8 mouse cellular contexts compared by ENCODE assay signal in genomic region chr4:143027292-143027691, GRCm38 (mm10).
DNase-seq lines count a peak whose midpoint lies in the region; ATAC-seq lines count a peak whose summit lies in the region.

No protein-coding gene starts in this region.

- ATAC-seq in CD4-positive, CD25-positive, alpha-beta regulatory T cell, adult 4 months = peak; percentile 43
- ATAC-seq in lung, embryonic 16.5 days (ENCODE audit: low read depth) = peak; percentile 54; the same call in 1 of the 2 replicates

- no peaks in the 10 kb centered on the region for H3K4me1 ChIP-seq in embryonic facial prominence, embryonic 10.5 days
- no peaks in the 10 kb centered on the region for H3K4me1 ChIP-seq in lung, embryonic 16.5 days (replicated peaks; ENCODE audit: control insufficient read depth, insufficient read depth, low read length)

- H3K36me3 ChIP-seq in embryonic facial prominence, embryonic 10.5 days (replicated peaks) = no peaks in the 10 kb centered on the region
- H3K36me3 ChIP-seq in lung, embryonic 16.5 days (ENCODE audit: control insufficient read depth, insufficient read depth, low read length) = no peaks in the 10 kb centered on the region

- H3K9me3 ChIP-seq in embryonic facial prominence, embryonic 10.5 days = peaks cover 7% of the 10 kb centered on the region; the same call in 1 of the 2 replicates
- H3K9me3 ChIP-seq in lung, embryonic 16.5 days (ENCODE audit: control insufficient read depth, low read length) = 0 out of 2 replicates have a peak, but pooled peaks cover 2% of the 10 kb centered on the region

- H3K4me3 ChIP-seq in embryonic facial prominence, embryonic 10.5 days = no peak overlapping the region
- H3K4me3 ChIP-seq in lung, embryonic 16.5 days (ENCODE audit: low read length) = no peak overlapping the region

- intact Hi-C loops in heart, postnatal 36 days (cut with DNase I) = loop anchor here (1.0 to 10.0 kb wide), 4 partner anchors 85 to 1012 kb away; partner anchors contain the start of gene Fhad1

- no peaks in the 10 kb centered on the region for H3K27me3 ChIP-seq in embryonic facial prominence, embryonic 10.5 days (replicated peaks; ENCODE audit: low read depth, poor library complexity, severe bottlenecking)
- H3K27me3 ChIP-seq in lung, embryonic 16.5 days (ENCODE audit: control insufficient read depth, insufficient read depth, low read depth, low read length) = no peaks in the 10 kb centered on the region

- DNase-seq in adrenal gland, adult 8-10 months = peak; percentile 36
- DNase-seq in embryonic facial prominence, embryonic 10.5 days (ENCODE audit: low spot score) = peak; percentile 71
- DNase-seq in heart, postnatal 36 days = peak; percentile 53 to 58
- peak; percentile 77 to 81 for DNase-seq in kidney, postnatal 4 days
- DNase-seq in ovary, postnatal 14 days (ENCODE audit: low spot score) = peak; percentile 61
- peak; percentile 53 for DNase-seq in urinary bladder, postnatal 14 days (ENCODE audit: low spot score)

- no peak overlapping the region for H3K4me2 ChIP-seq in lung, embryonic 16.5 days (ENCODE audit: low read depth, low read length)

- 14% methylated on average over 5 of the region's 5 CpGs for WGBS in embryonic facial prominence, embryonic 10.5 days
- 5% methylated on average over 5 of the region's 5 CpGs for WGBS in lung, embryonic 16.5 days

- H3K9ac ChIP-seq in lung, embryonic 16.5 days (ENCODE audit: low read length) = no peak overlapping the region

- no peak overlapping the region for H3K27ac ChIP-seq in embryonic facial prominence, embryonic 10.5 days (replicated peaks)
- H3K27ac ChIP-seq in lung, embryonic 16.5 days (ENCODE audit: low read length) = no peak overlapping the region
